Mouse (Mus musculus): ENCODE results near the gene Sdhaf2.

GRCm38 (mm10) chr19:10469171-10469658 is 56.7 kb downstream of the Sdhaf2 start:
- TF ChIP-seq CTCF (IDR thresholded peaks at IDR 0.05; ENCODE audit: borderline replicate concordance, extremely low read depth, insufficient read depth, insufficient read length) = no peak
- no peak for TF ChIP-seq POLR2A (IDR thresholded peaks at IDR 0.05; ENCODE audit: borderline replicate concordance, extremely low read depth, insufficient read depth, insufficient read length, poor library complexity, severe bottlenecking)
